Mouse (Mus musculus) heart, postnatal 0 days (tissue): ENCODE measurements at regions not wholly inside any gene's neighbourhood (a gene's known extent, or its start where the extent isn't known, plus 50 kb on each side); places are given as distances from the start of the nearest gene placed in this dataset.

Experiments
- ATAC-seq: fragments of 200-750 bp; cut with Nextera tagmentation; 2 replicates; pipeline ENCODE4 v1.8.0; 2017; ENCODE audit warnings: low read depth, moderate number of reproducible peaks, moderate library complexity; ENCODE audit not compliant: insufficient read depth
- DNase-seq: peaks from one replicate; pipeline ENCODE4 v3.0.0-alpha.2; 2016; ENCODE audit warnings: low spot score
- H3K27ac ChIP-seq: fragments of 300-500 bp; sonication (generic); 2 replicates; pipeline ENCODE4 v1.5.1; 2014; ENCODE audit warnings: low read depth, mild to moderate bottlenecking
- H3K27me3 ChIP-seq: fragments of 300-500 bp; sonication (generic); 2 replicates; pipeline ENCODE4 v1.6.1; 2014; ENCODE audit warnings: low read length, mixed read lengths; ENCODE audit not compliant: control insufficient read depth, insufficient read depth
- H3K36me3 ChIP-seq: fragments of 300-500 bp; sonication (generic); replicated peaks from 2 replicates; pipeline ENCODE4 v1.6.1; 2014; ENCODE audit warnings: low read length, mixed read lengths; ENCODE audit not compliant: control insufficient read depth, insufficient read depth
- H3K4me1 ChIP-seq: fragments of 300-500 bp; sonication (generic); 2 replicates; pipeline ENCODE4 v1.6.1; 2014; ENCODE audit warnings: antibody characterized with exemption; ENCODE audit not compliant: control insufficient read depth, insufficient read depth
- H3K4me2 ChIP-seq: fragments of 300-500 bp; sonication (generic); 2 replicates; pipeline ENCODE4 v1.6.1; 2014; ENCODE audit warnings: low read depth, mild to moderate bottlenecking, low read length, moderate library complexity
- H3K4me3 ChIP-seq: fragments of 300-500 bp; sonication (generic); 2 replicates; pipeline ENCODE4 v1.5.1; 2014; ENCODE audit warnings: low read depth, low read length
- H3K9ac ChIP-seq: fragments of 300-500 bp; sonication (generic); replicated peaks from 2 replicates; pipeline ENCODE4 v1.6.1; 2014; ENCODE audit warnings: low read depth, low read length, mixed read lengths
- H3K9me3 ChIP-seq: fragments of 300-500 bp; sonication (generic); replicated peaks from 2 replicates; pipeline ENCODE4 v1.6.1; 2016; ENCODE audit warnings: low read length; ENCODE audit not compliant: control insufficient read depth
- CTCF ChIP-seq: IDR thresholded peaks from 2 replicates; pipeline ENCODE4 v1.5.1; 2016; ENCODE audit warnings: antibody characterized with exemption, control low read depth, low read depth
- EP300 ChIP-seq: IDR thresholded peaks from 2 replicates; pipeline ENCODE4 v1.6.1; 2016; ENCODE audit warnings: antibody characterized with exemption, low read depth
- WGBS: fragments of 180-500 bp; shearing (Covaris S2); extraction: QIAGEN DNeasy Blood & Tissue Kit; methylation state at CpG from one replicate; pipeline ENCODE4 v1.1.7; 2014; 5-methylcytosine and 5-hydroxymethylcytosine counted together

- TF ChIP-seq EP300 (no peak), CTCF (no peak)
- Histone ChIP-seq H3K4me3 (no peak overlapping the region), H3K4me1 (peaks cover 9% of the 10 kb centered on the region; the same call in 1 of the 2 replicates), H3K27me3 (no peaks in the 10 kb centered on the region), H3K27ac (no peak overlapping the region), H3K9me3 (no peaks in the 10 kb centered on the region), H3K36me3 (no peaks in the 10 kb centered on the region), H3K9ac (no peak overlapping the region), H3K4me2 (no peak overlapping the region)
- 92% methylated on average over 3 of the region's 3 CpGs for WGBS
- ATAC-seq, result no peak
- DNase-seq, result no peak
Measured at GRCm38 (mm10) chr13:99090361-99090760, 94.3 kb upstream of the Zfp366 start.

DNA sequence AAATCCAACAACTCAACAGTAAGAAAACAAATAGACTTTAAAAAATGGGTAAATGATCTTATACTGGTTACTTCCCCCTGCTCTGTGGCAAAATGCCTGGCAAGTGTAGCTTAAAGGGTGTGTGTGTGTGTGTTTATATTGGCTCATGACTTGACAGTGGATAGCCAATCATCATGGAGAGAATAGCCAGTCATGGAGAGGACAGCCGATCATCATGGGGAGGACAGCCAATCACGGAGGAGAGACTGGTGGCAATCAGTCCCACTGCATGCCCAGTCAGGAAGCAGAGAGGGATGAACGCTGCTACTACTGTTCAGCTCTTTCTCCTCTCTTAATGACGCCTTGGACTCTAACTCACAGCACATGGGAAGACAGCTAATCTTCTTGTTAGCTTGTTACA is 96.3 kb upstream of the Zfp366 start:
- H3K4me1 ChIP-seq, result peaks cover 9% of the 10 kb centered on the region; the same call in 1 of the 2 replicates
- H3K36me3 ChIP-seq, result no peaks in the 10 kb centered on the region
- H3K4me3 ChIP-seq, result no peak overlapping the region
- H3K27ac ChIP-seq, result no peak overlapping the region
- 87% methylated on average over 4 of the region's 4 CpGs for WGBS
- ATAC-seq (no peak), DNase-seq (no peak)
- H3K4me2 ChIP-seq, result no peak overlapping the region
- TF ChIP-seq EP300 (no peak), CTCF (no peak)
- H3K9ac ChIP-seq, result no peak overlapping the region
- no peaks in the 10 kb centered on the region for H3K9me3 ChIP-seq
- no peaks in the 10 kb centered on the region for H3K27me3 ChIP-seq

- DNase-seq, result no peak
Measured at GRCm38 (mm10) chr13:99079331-99079761, 95.0 kb upstream of the 1700024P04Rik start.

GRCm38 (mm10) chr13:99078643-99079042 is 94.3 kb upstream of the 1700024P04Rik start:
- Histone ChIP-seq H3K9ac (no peak overlapping the region), H3K27ac (no peak overlapping the region), H3K27me3 (no peaks in the 10 kb centered on the region), H3K9me3 (no peaks in the 10 kb centered on the region), H3K36me3 (no peaks in the 10 kb centered on the region), H3K4me1 (no peaks in the 10 kb centered on the region), H3K4me2 (no peak overlapping the region), H3K4me3 (no peak overlapping the region)
- ATAC-seq (no peak), DNase-seq (no peak)
- TF ChIP-seq EP300, result no peak
- TF ChIP-seq CTCF, result no peak
- WGBS, result 85% methylated on average over 10 of the region's 10 CpGs

More at GRCm38 (mm10) chr13:99079331-99079761, 95.0 kb upstream of the 1700024P04Rik start:
- no peaks in the 10 kb centered on the region for H3K4me1 ChIP-seq
- no peak for TF ChIP-seq EP300
- TF ChIP-seq CTCF, result no peak
- no peak overlapping the region for H3K4me3 ChIP-seq
- no peak overlapping the region for H3K27ac ChIP-seq
- no peak overlapping the region for H3K9ac ChIP-seq
- H3K27me3 ChIP-seq, result no peaks in the 10 kb centered on the region
- H3K4me2 ChIP-seq, result no peak overlapping the region
- no peaks in the 10 kb centered on the region for H3K9me3 ChIP-seq
- no peak for ATAC-seq
- H3K36me3 ChIP-seq, result no peaks in the 10 kb centered on the region
- 72% methylated on average over 8 of the region's 8 CpGs for WGBS

GRCm38 (mm10) chr13:99077039-99077749 is 92.8 kb upstream of the 1700024P04Rik start:
- DNase-seq, result no peak
- no peak for ATAC-seq
- Histone ChIP-seq H3K9ac (no peak overlapping the region), H3K4me3 (no peak overlapping the region), H3K36me3 (no peaks in the 10 kb centered on the region), H3K4me2 (no peak overlapping the region), H3K27ac (no peak overlapping the region), H3K4me1 (no peaks in the 10 kb centered on the region), H3K27me3 (no peaks in the 10 kb centered on the region), H3K9me3 (no peaks in the 10 kb centered on the region)
- 47% methylated on average over 6 of the region's 6 CpGs for WGBS
- TF ChIP-seq CTCF, result no peak
- no peak for TF ChIP-seq EP300

DNA sequence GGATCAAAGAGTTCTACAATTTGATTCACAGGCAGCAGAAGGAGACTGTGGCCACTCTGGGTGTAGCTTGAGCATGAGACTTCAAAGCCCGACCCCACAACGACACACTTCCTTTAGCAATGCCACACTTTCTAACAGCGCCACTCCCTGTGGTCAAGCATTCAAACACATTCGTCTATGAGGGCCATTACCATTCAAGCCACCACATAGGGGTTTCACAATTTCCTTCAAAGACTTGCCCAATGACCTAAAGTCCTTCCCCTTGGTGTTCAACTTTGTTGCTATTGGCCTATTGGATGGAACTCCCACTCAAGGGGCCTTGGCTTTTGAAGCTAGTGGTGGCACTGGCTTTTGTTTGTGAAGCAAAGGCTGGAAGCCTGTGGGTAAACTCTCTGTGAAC is 91.1 kb upstream of the 1700024P04Rik start:
- H3K4me2 ChIP-seq, result no peak overlapping the region
- H3K4me1 ChIP-seq, result no peaks in the 10 kb centered on the region
- no peak overlapping the region for H3K4me3 ChIP-seq
- no peaks in the 10 kb centered on the region for H3K36me3 ChIP-seq
- TF ChIP-seq CTCF (no peak), EP300 (no peak)
- ATAC-seq, result no peak
- H3K9ac ChIP-seq, result no peak overlapping the region
- no peak overlapping the region for H3K27ac ChIP-seq
- DNase-seq, result no peak
- 83% methylated on average over 4 of the region's 4 CpGs for WGBS
- H3K27me3 ChIP-seq, result no peaks in the 10 kb centered on the region
- H3K9me3 ChIP-seq, result no peaks in the 10 kb centered on the region
